Mouse (Mus musculus): ENCODE measurements around the gene D11Wsu47e. TPM values are rescaled to one million over a fixed set of nuclear protein-coding genes. Genes with fewer than 3 reads are reported as not detected.
"Not testable (repeated sequence)": the region's sequence is repeated elsewhere in the genome, so short reads cannot be mapped to it uniquely, and the experiment has no call there.

The D11Wsu47e gene
- polyA plus RNA-seq, 1 experiment from 2014 or later, result 8.7 TPM

- not testable (repeated sequence) for H3K27me3 ChIP-seq (ENCODE audit: control insufficient read depth, insufficient read depth, low read length); H3K4me3 ChIP-seq (ENCODE audit: low read depth, low read length); H3K4me1 ChIP-seq (replicated peaks; ENCODE audit: control insufficient read depth, insufficient read depth); H3K9me3 ChIP-seq (ENCODE audit: control insufficient read depth, low read length); DNase-seq (ENCODE audit: low spot score); H3K9ac ChIP-seq (ENCODE audit: low read length); H3K27ac ChIP-seq (replicated peaks); H3K4me2 ChIP-seq (replicated peaks; ENCODE audit: low read depth); ATAC-seq (ENCODE audit: low FRiP score, low TSS enrichment)
- TF ChIP-seq CTCF (IDR thresholded peaks at IDR 0.05; ENCODE audit: low read depth), result peak; percentile 39
- peaks cover 33% of the 10 kb centered on the region for H3K36me3 ChIP-seq (ENCODE audit: control insufficient read depth, insufficient read depth, low read length)
- WGBS, result 100% methylated on average over 3 of the region's 3 CpGs
These were observed 24.0 kb upstream of the D11Wsu47e start for GRCm38 (mm10) chr11:113660213-113660612.

- 91% methylated on average over 11 of the region's 11 CpGs for WGBS
- Histone ChIP-seq H3K4me3 (ENCODE audit: low read depth, low read length) (no peak overlapping the region), H3K36me3 (ENCODE audit: control insufficient read depth, insufficient read depth, low read length) (peaks cover 28% of the 10 kb centered on the region), H3K4me2 (replicated peaks; ENCODE audit: low read depth) (no peak overlapping the region), H3K4me1 (replicated peaks; ENCODE audit: control insufficient read depth, insufficient read depth) (no peaks in the 10 kb centered on the region), H3K9ac (ENCODE audit: low read length) (no peak overlapping the region), H3K27ac (replicated peaks) (no peak overlapping the region), H3K27me3 (ENCODE audit: control insufficient read depth, insufficient read depth, low read length) (no peaks in the 10 kb centered on the region), H3K9me3 (ENCODE audit: control insufficient read depth, low read length) (no peaks in the 10 kb centered on the region)
- ATAC-seq (ENCODE audit: low FRiP score, low TSS enrichment) (no peak), DNase-seq (ENCODE audit: low spot score) (no peak)
- TF ChIP-seq EP300 (optimal IDR thresholded peaks at IDR 0.05), result no peak
- no peak for TF ChIP-seq CTCF (IDR thresholded peaks at IDR 0.05; ENCODE audit: low read depth)
These were observed 23.3 kb upstream of the D11Wsu47e start for GRCm38 (mm10) chr11:113660940-113661339.

GRCm38 (mm10) chr11:113661835-113662351, 22.3 kb upstream of the D11Wsu47e start:
- 88% methylated on average over 18 of the region's 18 CpGs for WGBS
- TF ChIP-seq CTCF (IDR thresholded peaks at IDR 0.05; ENCODE audit: low read depth), result no peak
- TF ChIP-seq EP300 (optimal IDR thresholded peaks at IDR 0.05), result no peak

GRCm38 (mm10) chr11:113664279-113664678, 19.9 kb upstream of the D11Wsu47e start:
- Histone ChIP-seq H3K9ac (ENCODE audit: low read length) (no peak overlapping the region), H3K4me2 (replicated peaks; ENCODE audit: low read depth) (no peak overlapping the region), H3K9me3 (ENCODE audit: control insufficient read depth, low read length) (no peaks in the 10 kb centered on the region), H3K27me3 (ENCODE audit: control insufficient read depth, insufficient read depth, low read length) (no peaks in the 10 kb centered on the region), H3K27ac (replicated peaks) (no peak overlapping the region), H3K4me3 (ENCODE audit: low read depth, low read length) (no peak overlapping the region), H3K4me1 (replicated peaks; ENCODE audit: control insufficient read depth, insufficient read depth) (peaks cover 3% of the 10 kb centered on the region), H3K36me3 (ENCODE audit: control insufficient read depth, insufficient read depth, low read length) (peaks cover 11% of the 10 kb centered on the region)
- no peak for TF ChIP-seq EP300 (optimal IDR thresholded peaks at IDR 0.05)
- TF ChIP-seq CTCF (IDR thresholded peaks at IDR 0.05; ENCODE audit: low read depth), result no peak
- no peak for ATAC-seq (ENCODE audit: low FRiP score, low TSS enrichment)
- no peak for DNase-seq (ENCODE audit: low spot score)
- 65% methylated on average over 2 of the region's 2 CpGs for WGBS

More at GRCm38 (mm10) chr11:113661835-113662351, 22.3 kb upstream of the D11Wsu47e start:
- DNase-seq (ENCODE audit: low spot score) (no peak), ATAC-seq (ENCODE audit: low FRiP score, low TSS enrichment) (no peak)
- Histone ChIP-seq H3K9ac (ENCODE audit: low read length) (no peak overlapping the region), H3K27me3 (ENCODE audit: control insufficient read depth, insufficient read depth, low read length) (no peaks in the 10 kb centered on the region), H3K27ac (replicated peaks) (no peak overlapping the region), H3K4me3 (ENCODE audit: low read depth, low read length) (no peak overlapping the region), H3K36me3 (ENCODE audit: control insufficient read depth, insufficient read depth, low read length) (peaks cover 21% of the 10 kb centered on the region), H3K4me2 (replicated peaks; ENCODE audit: low read depth) (no peak overlapping the region), H3K4me1 (replicated peaks; ENCODE audit: control insufficient read depth, insufficient read depth) (no peaks in the 10 kb centered on the region), H3K9me3 (ENCODE audit: control insufficient read depth, low read length) (no peaks in the 10 kb centered on the region)

GRCm38 (mm10) chr11:113666205-113666604, 18.0 kb upstream of the D11Wsu47e start:
- TF ChIP-seq EP300 (optimal IDR thresholded peaks at IDR 0.05) (no peak), CTCF (IDR thresholded peaks at IDR 0.05; ENCODE audit: low read depth) (no peak)
- ATAC-seq (ENCODE audit: low FRiP score, low TSS enrichment) (no peak), DNase-seq (ENCODE audit: low spot score) (no peak)
- Histone ChIP-seq H3K4me1 (replicated peaks; ENCODE audit: control insufficient read depth, insufficient read depth) (peaks cover 3% of the 10 kb centered on the region), H3K9ac (ENCODE audit: low read length) (no peak overlapping the region), H3K36me3 (ENCODE audit: control insufficient read depth, insufficient read depth, low read length) (peaks cover 6% of the 10 kb centered on the region), H3K9me3 (ENCODE audit: control insufficient read depth, low read length) (no peaks in the 10 kb centered on the region), H3K4me2 (replicated peaks; ENCODE audit: low read depth) (no peak overlapping the region), H3K27me3 (ENCODE audit: control insufficient read depth, insufficient read depth, low read length) (no peaks in the 10 kb centered on the region), H3K4me3 (ENCODE audit: low read depth, low read length) (no peak overlapping the region), H3K27ac (replicated peaks) (no peak overlapping the region; the same call in 1 of the 2 replicates)
- WGBS, result 55% methylated on average over 6 of the region's 6 CpGs

GRCm38 (mm10) chr11:113666648-113667047, 17.6 kb upstream of the D11Wsu47e start:
- no peaks in the 10 kb centered on the region for H3K27me3 ChIP-seq (ENCODE audit: control insufficient read depth, insufficient read depth, low read length)
- WGBS, result 40% methylated on average over 10 of the region's 10 CpGs
- no peak overlapping the region for H3K9ac ChIP-seq (ENCODE audit: low read length)
- peak overlapping the region; percentile 74; the same call in 1 of the 2 replicates for H3K27ac ChIP-seq (replicated peaks)
- peaks cover 4% of the 10 kb centered on the region for H3K36me3 ChIP-seq (ENCODE audit: control insufficient read depth, insufficient read depth, low read length)
- H3K4me1 ChIP-seq (replicated peaks; ENCODE audit: control insufficient read depth, insufficient read depth), result peaks cover 3% of the 10 kb centered on the region
- peak; percentile 59 for ATAC-seq (ENCODE audit: low FRiP score, low TSS enrichment)
- TF ChIP-seq EP300 (optimal IDR thresholded peaks at IDR 0.05) (no peak), CTCF (IDR thresholded peaks at IDR 0.05; ENCODE audit: low read depth) (no peak)
- DNase-seq (ENCODE audit: low spot score), result peak; percentile 75
- H3K4me3 ChIP-seq (ENCODE audit: low read depth, low read length), result no peak overlapping the region
- no peak overlapping the region for H3K4me2 ChIP-seq (replicated peaks; ENCODE audit: low read depth)
- H3K9me3 ChIP-seq (ENCODE audit: control insufficient read depth, low read length), result no peaks in the 10 kb centered on the region
